Mouse (Mus musculus): ENCODE measurements around the gene Jazf1. TPM values are rescaled to one million over a fixed set of nuclear protein-coding genes. Genes with fewer than 3 reads are reported as not detected.

The Jazf1 gene
- polyA plus RNA-seq, 1 experiment from 2014 or later: 9.3 TPM

DNA sequence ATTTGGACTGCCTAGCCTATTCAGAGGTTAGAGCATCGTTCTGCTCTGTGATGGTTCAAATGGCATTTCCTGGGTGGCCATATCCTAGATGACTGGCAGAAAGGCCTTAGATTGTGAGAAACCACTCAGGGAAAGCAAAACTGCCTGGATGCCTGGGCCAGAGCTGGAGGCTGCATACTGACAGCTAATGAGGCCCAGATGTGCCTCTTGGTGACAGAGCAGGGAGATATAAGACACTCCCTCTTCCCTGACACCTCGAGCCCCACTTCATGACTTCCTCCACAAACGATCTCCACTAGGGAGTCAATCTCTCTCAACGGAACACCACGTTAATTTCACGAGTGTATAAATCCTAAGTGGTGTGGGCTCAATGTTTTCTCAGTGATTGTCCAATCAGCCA lies 207.7 kb downstream of the Jazf1 start:
- Histone ChIP-seq H3K4me1 (ENCODE audit: control insufficient read depth, insufficient read depth, low read length) (peaks cover 12% of the 10 kb centered on the region), H3K9ac (replicated peaks; ENCODE audit: low read depth, low read length) (no peak overlapping the region), H3K36me3 (ENCODE audit: control insufficient read depth, insufficient read depth, low read length) (no peaks in the 10 kb centered on the region), H3K4me2 (replicated peaks; ENCODE audit: low read depth, low read length) (no peak overlapping the region), H3K9me3 (ENCODE audit: control insufficient read depth, low read depth, low read length) (no peaks in the 10 kb centered on the region), H3K27ac (ENCODE audit: low read length) (peak overlapping the region; percentile 72; the same call in 1 of the 2 replicates), H3K27me3 (ENCODE audit: control insufficient read depth, insufficient read depth, low read length) (no peaks in the 10 kb centered on the region), H3K4me3 (ENCODE audit: low read depth, low read length) (no peak overlapping the region)
- 27% methylated on average over 6 of the region's 6 CpGs for WGBS
- ATAC-seq (ENCODE audit: insufficient number of reproducible peaks, insufficient read depth, low FRiP score, low read depth): no peak

GRCm38 (mm10) chr6:52858911-52859431 lies 209.5 kb downstream of the Jazf1 start:
- Histone ChIP-seq H3K27me3 (ENCODE audit: control insufficient read depth, insufficient read depth, low read length) (no peaks in the 10 kb centered on the region), H3K27ac (ENCODE audit: low read length) (no peak overlapping the region), H3K4me1 (ENCODE audit: control insufficient read depth, insufficient read depth, low read length) (peaks cover 12% of the 10 kb centered on the region), H3K9ac (replicated peaks; ENCODE audit: low read depth, low read length) (no peak overlapping the region), H3K4me2 (replicated peaks; ENCODE audit: low read depth, low read length) (no peak overlapping the region), H3K36me3 (ENCODE audit: control insufficient read depth, insufficient read depth, low read length) (no peaks in the 10 kb centered on the region), H3K4me3 (ENCODE audit: low read depth, low read length) (no peak overlapping the region), H3K9me3 (ENCODE audit: control insufficient read depth, low read depth, low read length) (no peaks in the 10 kb centered on the region)
- no peak for ATAC-seq (ENCODE audit: insufficient number of reproducible peaks, insufficient read depth, low FRiP score, low read depth)
- WGBS: 74% methylated on average over 3 of the region's 3 CpGs

DNA sequence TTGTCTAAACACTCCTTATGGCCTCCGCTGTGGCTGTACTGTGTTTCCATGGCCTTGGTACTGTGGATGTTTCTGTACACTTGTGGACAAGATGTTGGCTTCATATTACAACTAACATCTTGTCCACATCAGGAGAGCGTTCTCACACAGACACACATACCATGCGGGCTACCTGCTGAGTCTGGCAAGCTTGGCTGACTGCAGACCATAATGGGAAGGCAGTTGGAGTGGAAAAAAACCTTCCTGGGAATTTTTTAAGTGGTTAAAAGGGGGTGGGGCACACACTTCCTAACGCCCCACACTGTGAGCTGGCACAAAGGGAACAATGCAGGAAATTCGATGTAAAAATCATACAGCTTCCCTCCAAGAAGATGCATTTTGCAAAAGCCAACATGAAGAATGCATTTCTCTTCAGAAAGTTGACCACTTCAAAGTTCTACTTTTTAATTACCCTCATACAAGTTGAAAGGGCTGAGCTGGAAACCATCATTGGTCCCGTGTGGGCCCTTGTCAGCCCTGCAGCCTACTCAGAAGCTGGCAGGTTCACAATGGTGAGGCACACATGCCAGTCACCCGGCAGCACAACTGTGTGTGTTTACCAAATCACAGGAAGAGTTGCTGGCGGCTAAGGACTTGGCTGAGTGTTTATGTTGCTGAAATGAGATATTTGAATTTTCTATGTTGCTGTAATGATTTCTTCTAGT lies 215.9 kb downstream of the Jazf1 start:
- peaks cover 10% of the 10 kb centered on the region; the same call in 1 of the 2 replicates for H3K4me1 ChIP-seq (ENCODE audit: control insufficient read depth, insufficient read depth, low read length)
- H3K4me2 ChIP-seq (replicated peaks; ENCODE audit: low read depth, low read length): no peak overlapping the region
- H3K9me3 ChIP-seq (ENCODE audit: control insufficient read depth, low read depth, low read length): no peaks in the 10 kb centered on the region
- no peak overlapping the region for H3K4me3 ChIP-seq (ENCODE audit: low read depth, low read length)
- H3K27me3 ChIP-seq (ENCODE audit: control insufficient read depth, insufficient read depth, low read length): no peaks in the 10 kb centered on the region
- H3K36me3 ChIP-seq (ENCODE audit: control insufficient read depth, insufficient read depth, low read length): no peaks in the 10 kb centered on the region
- WGBS: 61% methylated on average over 8 of the region's 8 CpGs
- H3K9ac ChIP-seq (replicated peaks; ENCODE audit: low read depth, low read length): no peak overlapping the region
- H3K27ac ChIP-seq (ENCODE audit: low read length): no peak overlapping the region
- no peak for ATAC-seq (ENCODE audit: insufficient number of reproducible peaks, insufficient read depth, low FRiP score, low read depth)

- no peak overlapping the region for H3K4me2 ChIP-seq (replicated peaks; ENCODE audit: low read depth, low read length)
- no peak overlapping the region for H3K27ac ChIP-seq (ENCODE audit: low read length)
- no peaks in the 10 kb centered on the region for H3K36me3 ChIP-seq (ENCODE audit: control insufficient read depth, insufficient read depth, low read length)
- no peaks in the 10 kb centered on the region for H3K27me3 ChIP-seq (ENCODE audit: control insufficient read depth, insufficient read depth, low read length)
- no peak for ATAC-seq (ENCODE audit: insufficient number of reproducible peaks, insufficient read depth, low FRiP score, low read depth)
- H3K4me1 ChIP-seq (ENCODE audit: control insufficient read depth, insufficient read depth, low read length): peaks cover 10% of the 10 kb centered on the region; the same call in 1 of the 2 replicates
- H3K4me3 ChIP-seq (ENCODE audit: low read depth, low read length): no peak overlapping the region
- 58% methylated on average over 3 of the region's 3 CpGs for WGBS
- H3K9ac ChIP-seq (replicated peaks; ENCODE audit: low read depth, low read length): no peak overlapping the region
- no peaks in the 10 kb centered on the region for H3K9me3 ChIP-seq (ENCODE audit: control insufficient read depth, low read depth, low read length)
Measured at GRCm38 (mm10) chr6:52851975-52852374, 216.5 kb downstream of the Jazf1 start.

DNA sequence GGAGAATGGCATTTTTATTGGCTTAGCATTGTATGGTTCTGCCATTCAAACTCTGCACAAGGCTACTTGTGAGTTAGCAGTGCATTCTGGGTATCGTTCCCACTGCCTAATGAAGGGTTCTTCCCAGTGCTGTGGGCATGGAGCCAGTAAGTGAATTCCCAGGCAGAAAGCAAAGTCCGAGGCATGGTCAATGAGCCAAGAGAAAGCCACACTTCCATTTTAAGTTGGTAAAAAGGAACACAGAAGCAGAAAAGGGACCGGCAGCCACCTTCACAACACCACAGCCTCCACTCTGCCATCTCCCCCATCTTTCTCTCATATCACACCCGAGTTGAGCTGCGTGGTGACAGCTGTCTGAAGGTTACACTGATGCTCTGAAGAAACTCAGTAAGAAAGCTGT lies 217.4 kb downstream of the Jazf1 start:
- WGBS: 61% methylated on average over 5 of the region's 5 CpGs
- Histone ChIP-seq H3K27ac (ENCODE audit: low read length) (0 out of 2 replicates have a peak overlapping the region, but pooled peaks have one; percentile 10), H3K4me2 (replicated peaks; ENCODE audit: low read depth, low read length) (no peak overlapping the region)

GRCm38 (mm10) chr6:52848199-52848598 lies 220.2 kb downstream of the Jazf1 start:
- 84% methylated on average over 6 of the region's 6 CpGs for WGBS
- no peak overlapping the region for H3K9ac ChIP-seq (replicated peaks; ENCODE audit: low read depth, low read length)
- no peaks in the 10 kb centered on the region for H3K27me3 ChIP-seq (ENCODE audit: control insufficient read depth, insufficient read depth, low read length)
- H3K36me3 ChIP-seq (ENCODE audit: control insufficient read depth, insufficient read depth, low read length): no peaks in the 10 kb centered on the region
- H3K9me3 ChIP-seq (ENCODE audit: control insufficient read depth, low read depth, low read length): no peaks in the 10 kb centered on the region
- ATAC-seq (ENCODE audit: insufficient number of reproducible peaks, insufficient read depth, low FRiP score, low read depth): no peak
- H3K27ac ChIP-seq (ENCODE audit: low read length): no peak overlapping the region
- H3K4me2 ChIP-seq (replicated peaks; ENCODE audit: low read depth, low read length): no peak overlapping the region
- peaks cover 10% of the 10 kb centered on the region; the same call in 1 of the 2 replicates for H3K4me1 ChIP-seq (ENCODE audit: control insufficient read depth, insufficient read depth, low read length)
- H3K4me3 ChIP-seq (ENCODE audit: low read depth, low read length): no peak overlapping the region

More for the DNA sequence above, 217.4 kb downstream of the Jazf1 start:
- Histone ChIP-seq H3K36me3 (ENCODE audit: control insufficient read depth, insufficient read depth, low read length) (no peaks in the 10 kb centered on the region), H3K27me3 (ENCODE audit: control insufficient read depth, insufficient read depth, low read length) (no peaks in the 10 kb centered on the region), H3K4me1 (ENCODE audit: control insufficient read depth, insufficient read depth, low read length) (peaks cover 10% of the 10 kb centered on the region; the same call in 1 of the 2 replicates), H3K9ac (replicated peaks; ENCODE audit: low read depth, low read length) (no peak overlapping the region), H3K4me3 (ENCODE audit: low read depth, low read length) (no peak overlapping the region), H3K9me3 (ENCODE audit: control insufficient read depth, low read depth, low read length) (no peaks in the 10 kb centered on the region)
- ATAC-seq (ENCODE audit: insufficient number of reproducible peaks, insufficient read depth, low FRiP score, low read depth): no peak

GRCm38 (mm10) chr6:52846314-52846713 lies 222.1 kb downstream of the Jazf1 start:
- WGBS: 82% methylated on average over 2 of the region's 2 CpGs
- H3K9ac ChIP-seq (replicated peaks; ENCODE audit: low read depth, low read length): no peak overlapping the region
- H3K27ac ChIP-seq (ENCODE audit: low read length): no peak overlapping the region
- no peak overlapping the region for H3K4me2 ChIP-seq (replicated peaks; ENCODE audit: low read depth, low read length)
- H3K36me3 ChIP-seq (ENCODE audit: control insufficient read depth, insufficient read depth, low read length): no peaks in the 10 kb centered on the region
- no peak overlapping the region for H3K4me3 ChIP-seq (ENCODE audit: low read depth, low read length)
- no peaks in the 10 kb centered on the region for H3K9me3 ChIP-seq (ENCODE audit: control insufficient read depth, low read depth, low read length)
- H3K27me3 ChIP-seq (ENCODE audit: control insufficient read depth, insufficient read depth, low read length): no peaks in the 10 kb centered on the region
- no peak for ATAC-seq (ENCODE audit: insufficient number of reproducible peaks, insufficient read depth, low FRiP score, low read depth)
- H3K4me1 ChIP-seq (ENCODE audit: control insufficient read depth, insufficient read depth, low read length): 0 out of 2 replicates have a peak, but pooled peaks cover 3% of the 10 kb centered on the region

- Histone ChIP-seq H3K27ac (ENCODE audit: low read length) (no peak overlapping the region), H3K27me3 (ENCODE audit: control insufficient read depth, insufficient read depth, low read length) (no peaks in the 10 kb centered on the region), H3K4me1 (ENCODE audit: control insufficient read depth, insufficient read depth, low read length) (peaks cover 3% of the 10 kb centered on the region; the same call in 1 of the 2 replicates), H3K9ac (replicated peaks; ENCODE audit: low read depth, low read length) (no peak overlapping the region), H3K36me3 (ENCODE audit: control insufficient read depth, insufficient read depth, low read length) (no peaks in the 10 kb centered on the region), H3K4me3 (ENCODE audit: low read depth, low read length) (no peak overlapping the region), H3K9me3 (ENCODE audit: control insufficient read depth, low read depth, low read length) (no peaks in the 10 kb centered on the region), H3K4me2 (replicated peaks; ENCODE audit: low read depth, low read length) (no peak overlapping the region)
- 76% methylated on average over 3 of the region's 3 CpGs for WGBS
- no peak for ATAC-seq (ENCODE audit: insufficient number of reproducible peaks, insufficient read depth, low FRiP score, low read depth)
Measured at GRCm38 (mm10) chr6:52844741-52845140, 223.7 kb downstream of the Jazf1 start.
